Mouse (Mus musculus): ENCODE data around the gene Gm28230.
A peak's percentile ranks its signal among the peaks of the same experiment; 100 is the strongest.

The Gm28230 gene

GRCm38 (mm10) chr2:74704393-74704998 lies 22.0 kb upstream of the Gm28230 start, which contains the start of gene Hoxd8:
Hoxd8 (plus strand) TSS chr2:74704615.
- DNase-seq: peak; percentile 81 to 83

- DNase-seq: peak in 1 of 2 experiments; percentile 23
Observed at GRCm38 (mm10) chr2:74704999-74705466, 21.5 kb upstream of the Gm28230 start.

GRCm38 (mm10) chr2:74705467-74706089 lies 20.9 kb upstream of the Gm28230 start:
- DNase-seq: peak; percentile 56 to 58

- DNase-seq: no peak
Observed at GRCm38 (mm10) chr2:74706393-74706960, 20.1 kb upstream of the Gm28230 start.

- DNase-seq: no peak
Observed at GRCm38 (mm10) chr2:74707599-74707998, 18.9 kb upstream of the Gm28230 start.

- peak; percentile 42 to 66 for DNase-seq
Observed at GRCm38 (mm10) chr2:74708676-74709075, 17.9 kb upstream of the Gm28230 start.

- no peak for DNase-seq
Observed at GRCm38 (mm10) chr2:74709465-74710419, 16.8 kb upstream of the Gm28230 start.

- DNase-seq: no peak
Observed at GRCm38 (mm10) chr2:74710929-74711543, 15.5 kb upstream of the Gm28230 start.

GRCm38 (mm10) chr2:74711721-74712621 lies 14.6 kb upstream of the Gm28230 start, which contains the start of the genes Hoxd3 and Hoxd4:
Hoxd3 (plus strand) TSS chr2:74711927.
Hoxd4 (plus strand) TSS chr2:74711929.
- DNase-seq: peak; percentile 72 to 73

- no peak for DNase-seq
Observed at GRCm38 (mm10) chr2:74713239-74714150, 13.0 kb upstream of the Gm28230 start.

- DNase-seq: no peak
Observed at GRCm38 (mm10) chr2:74714156-74714789, 12.3 kb upstream of the Gm28230 start.

- peak in 1 of 2 experiments; percentile 30 for DNase-seq
Observed at GRCm38 (mm10) chr2:74714881-74715280, 11.6 kb upstream of the Gm28230 start.

GRCm38 (mm10) chr2:74715504-74716241 lies 10.9 kb upstream of the Gm28230 start:
- peak; percentile 89 to 92 for DNase-seq

- no peak for DNase-seq
Observed at GRCm38 (mm10) chr2:74720384-74720783, 6.1 kb upstream of the Gm28230 start.

GRCm38 (mm10) chr2:74720955-74721491 lies 5.5 kb upstream of the Gm28230 start:
- no peak for DNase-seq

- no peak for DNase-seq
Observed at GRCm38 (mm10) chr2:74721882-74722281, 4.6 kb upstream of the Gm28230 start.

GRCm38 (mm10) chr2:74722949-74723348 lies 3.6 kb upstream of the Gm28230 start:
- no peak for DNase-seq

GRCm38 (mm10) chr2:74724244-74725015 lies 2.1 kb upstream of the Gm28230 start:
- peak in 1 of 2 experiments; percentile 45 for DNase-seq

Data from kidney, adult 8-10 months (tissue).